Mouse (Mus musculus) midbrain, embryonic 11.5 days (tissue): ENCODE measurements around the gene Dpp6. TPM values are rescaled to one million over a fixed set of nuclear protein-coding genes. Genes with fewer than 3 reads are reported as not detected.

Experiments used
- ATAC-seq: fragments of 200-750 bp; cut with Nextera tagmentation; 2 replicates; pipeline ENCODE4 v1.8.0; 2017; ENCODE audit warnings: moderate TSS enrichment, moderate library complexity; ENCODE audit not compliant: low FRiP score
- DNase-seq: peaks from one replicate; pipeline ENCODE4 v3.0.0; 2015; ENCODE audit warnings: low spot score; ENCODE audit errors: missing footprints
- H3K27ac ChIP-seq: fragments of 300-500 bp; sonication (generic); 2 replicates; pipeline ENCODE4 v1.5.1; 2014; ENCODE audit warnings: low read depth, low read length
- H3K27me3 ChIP-seq: fragments of 300-500 bp; sonication (generic); 2 replicates; pipeline ENCODE4 v1.6.1; 2014; ENCODE audit warnings: mild to moderate bottlenecking, low read length, moderate library complexity, mixed read lengths; ENCODE audit not compliant: control insufficient read depth, insufficient read depth
- H3K36me3 ChIP-seq: fragments of 300-500 bp; sonication (generic); 2 replicates; pipeline ENCODE4 v1.6.1; 2014; ENCODE audit warnings: mild to moderate bottlenecking, low read length, moderate library complexity, mixed read lengths; ENCODE audit not compliant: control insufficient read depth, insufficient read depth
- H3K4me1 ChIP-seq: fragments of 300-500 bp; sonication (generic); 2 replicates; pipeline ENCODE4 v1.6.1; 2014; ENCODE audit warnings: low read length; ENCODE audit not compliant: control insufficient read depth, insufficient read depth
- H3K4me2 ChIP-seq: fragments of 300-500 bp; sonication (generic); 2 replicates; pipeline ENCODE4 v1.6.1; 2014; ENCODE audit warnings: mild to moderate bottlenecking, moderate library complexity
- H3K4me3 ChIP-seq: fragments of 300-500 bp; sonication (generic); 2 replicates; pipeline ENCODE4 v1.5.1; 2014; ENCODE audit warnings: low read depth, low read length
- H3K9ac ChIP-seq: fragments of 300-500 bp; sonication (generic); 2 replicates; pipeline ENCODE4 v1.6.1; 2014; ENCODE audit warnings: low read length
- H3K9me3 ChIP-seq: fragments of 300-500 bp; sonication (generic); 2 replicates; pipeline ENCODE4 v1.6.1; 2016; ENCODE audit warnings: low read length; ENCODE audit not compliant: control insufficient read depth
- WGBS: fragments of 180-500 bp; shearing (Covaris S2); extraction: QIAGEN DNeasy Blood & Tissue Kit; methylation state at CpG from one replicate; pipeline ENCODE4 v1.1.7; 2014; 5-methylcytosine and 5-hydroxymethylcytosine counted together
- polyA plus RNA-seq: library from polyadenylated mRNA; unstranded; fragments of >200 nt; fragmentation: Nextera tagmentation; extraction: Ambion mirVana; gene quantifications from 2 replicates; pipeline ENCODE4 v1.2.1, GENCODE M21; 2014

Gene Dpp6
- polyA plus RNA-seq, 1 experiment from 2014 or later: 13.4 TPM

- no peak overlapping the region for H3K4me3 ChIP-seq
- no peak for DNase-seq
- H3K27ac ChIP-seq: no peak overlapping the region
- no peak overlapping the region for H3K9ac ChIP-seq
- no peaks in the 10 kb centered on the region for H3K27me3 ChIP-seq
- 88% methylated on average over 5 of the region's 5 CpGs for WGBS
- ATAC-seq: no peak
- H3K4me1 ChIP-seq: no peaks in the 10 kb centered on the region
- no peaks in the 10 kb centered on the region for H3K36me3 ChIP-seq
- H3K4me2 ChIP-seq: no peak overlapping the region
- H3K9me3 ChIP-seq: no peaks in the 10 kb centered on the region
These were observed 913.7 kb downstream of the Dpp6 start for GRCm38 (mm10) chr5:27730666-27731065.

GRCm38 (mm10) chr5:27731392-27731791 lies 914.4 kb downstream of the Dpp6 start:
- no peak overlapping the region for H3K9ac ChIP-seq
- WGBS: 82% methylated on average over 1 of the region's 1 CpGs
- no peak overlapping the region for H3K4me3 ChIP-seq
- H3K36me3 ChIP-seq: no peaks in the 10 kb centered on the region
- ATAC-seq (no peak), DNase-seq (no peak)
- H3K4me2 ChIP-seq: no peak overlapping the region
- no peaks in the 10 kb centered on the region for H3K9me3 ChIP-seq
- H3K27me3 ChIP-seq: no peaks in the 10 kb centered on the region
- no peak overlapping the region for H3K27ac ChIP-seq
- H3K4me1 ChIP-seq: no peaks in the 10 kb centered on the region

GRCm38 (mm10) chr5:27732288-27732868 lies 915.4 kb downstream of the Dpp6 start:
- Histone ChIP-seq H3K4me2 (no peak overlapping the region), H3K4me1 (no peaks in the 10 kb centered on the region), H3K36me3 (no peaks in the 10 kb centered on the region), H3K9me3 (no peaks in the 10 kb centered on the region), H3K27me3 (no peaks in the 10 kb centered on the region), H3K4me3 (no peak overlapping the region), H3K27ac (no peak overlapping the region), H3K9ac (no peak overlapping the region)
- ATAC-seq: no peak
- no peak for DNase-seq
- WGBS: 79% methylated on average over 5 of the region's 5 CpGs

GRCm38 (mm10) chr5:27737168-27737567 lies 920.2 kb downstream of the Dpp6 start:
- Histone ChIP-seq H3K36me3 (0 out of 2 replicates have a peak, but pooled peaks cover under 1% of the 10 kb centered on the region), H3K27ac (no peak overlapping the region), H3K27me3 (no peaks in the 10 kb centered on the region), H3K4me2 (no peak overlapping the region), H3K4me3 (no peak overlapping the region), H3K9me3 (no peaks in the 10 kb centered on the region), H3K4me1 (no peaks in the 10 kb centered on the region), H3K9ac (no peak overlapping the region)
- ATAC-seq: peak; percentile 42; the same call in 1 of the 2 replicates
- WGBS: 10% methylated on average over 3 of the region's 3 CpGs
- DNase-seq: no peak

- no peak for DNase-seq
- Histone ChIP-seq H3K9me3 (no peaks in the 10 kb centered on the region), H3K9ac (no peak overlapping the region), H3K27me3 (no peaks in the 10 kb centered on the region), H3K4me3 (no peak overlapping the region), H3K4me2 (no peak overlapping the region), H3K36me3 (peaks cover 9% of the 10 kb centered on the region; the same call in 1 of the 2 replicates), H3K4me1 (no peaks in the 10 kb centered on the region), H3K27ac (no peak overlapping the region)
- no peak for ATAC-seq
- WGBS: 81% methylated on average over 6 of the region's 6 CpGs
These were observed 922.2 kb downstream of the Dpp6 start for GRCm38 (mm10) chr5:27739216-27739615.

- H3K4me1 ChIP-seq: no peaks in the 10 kb centered on the region
- no peak overlapping the region for H3K4me2 ChIP-seq
- H3K4me3 ChIP-seq: no peak overlapping the region
- DNase-seq (no peak), ATAC-seq (no peak)
- no peak overlapping the region for H3K27ac ChIP-seq
- H3K27me3 ChIP-seq: no peaks in the 10 kb centered on the region
- WGBS: 100% methylated on average over 1 of the region's 1 CpGs
- H3K36me3 ChIP-seq: peaks cover 20% of the 10 kb centered on the region; the same call in 1 of the 2 replicates
- no peaks in the 10 kb centered on the region for H3K9me3 ChIP-seq
- H3K9ac ChIP-seq: no peak overlapping the region
These were observed 927.9 kb downstream of the Dpp6 start for GRCm38 (mm10) chr5:27744944-27745343.

DNA sequence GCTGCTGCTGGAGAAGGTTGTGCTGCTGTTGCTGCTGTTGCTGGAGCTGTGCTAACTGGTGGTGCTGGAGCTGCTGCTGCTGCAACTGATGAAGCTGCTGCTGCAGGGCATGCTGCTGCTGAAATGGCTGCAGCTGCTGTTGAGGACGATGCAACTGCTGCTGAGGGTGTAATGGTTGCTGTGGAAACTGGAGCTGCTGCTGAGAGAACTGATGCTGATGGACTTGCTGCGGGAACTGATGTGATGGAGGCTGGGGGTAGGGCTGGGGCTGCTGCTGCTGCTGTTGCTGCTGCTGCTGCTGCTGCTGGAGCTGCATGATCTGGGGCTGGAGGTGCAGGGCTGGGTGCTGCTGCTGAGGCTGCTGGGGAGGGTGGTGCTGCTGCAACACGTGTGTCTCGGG lies 948.8 kb downstream of the Dpp6 start:
- Histone ChIP-seq H3K4me3 (no peak overlapping the region), H3K36me3 (peaks cover 27% of the 10 kb centered on the region), H3K27me3 (no peaks in the 10 kb centered on the region), H3K9me3 (no peaks in the 10 kb centered on the region), H3K27ac (no peak overlapping the region), H3K9ac (no peak overlapping the region), H3K4me1 (no peaks in the 10 kb centered on the region), H3K4me2 (no peak overlapping the region)
- WGBS: 84% methylated on average over 4 of the region's 4 CpGs
- no peak for ATAC-seq
- DNase-seq: no peak

GRCm38 (mm10) chr5:27767948-27768347 lies 950.9 kb downstream of the Dpp6 start:
- 75% methylated on average over 5 of the region's 5 CpGs for WGBS
- peak overlapping the region; percentile 59; the same call in 1 of the 2 replicates for H3K27ac ChIP-seq

More at GRCm38 (mm10) chr5:27767948-27768347, 950.9 kb downstream of the Dpp6 start:
- no peaks in the 10 kb centered on the region for H3K27me3 ChIP-seq
- H3K4me2 ChIP-seq: no peak overlapping the region
- ATAC-seq (peak; percentile 66; the same call in 1 of the 2 replicates), DNase-seq (no peak)
- H3K4me3 ChIP-seq: no peak overlapping the region
- peaks cover 32% of the 10 kb centered on the region for H3K36me3 ChIP-seq
- H3K9me3 ChIP-seq: no peaks in the 10 kb centered on the region
- no peak overlapping the region for H3K9ac ChIP-seq
- H3K4me1 ChIP-seq: no peaks in the 10 kb centered on the region
